Mouse (Mus musculus) CD8-positive naive resting alpha-beta T cell, adult 2 months (primary cell): Measurements from ENCODE around the gene Myzap.

ENCODE experiments used
- DNase-seq, 2 experiments: peaks; one replicate each; pipeline ENCODE4 v3.0.0; 2022; ENCODE audit warnings: low read depth in 2 of 2, low spot score in 2 of 2

The Myzap gene

DNA sequence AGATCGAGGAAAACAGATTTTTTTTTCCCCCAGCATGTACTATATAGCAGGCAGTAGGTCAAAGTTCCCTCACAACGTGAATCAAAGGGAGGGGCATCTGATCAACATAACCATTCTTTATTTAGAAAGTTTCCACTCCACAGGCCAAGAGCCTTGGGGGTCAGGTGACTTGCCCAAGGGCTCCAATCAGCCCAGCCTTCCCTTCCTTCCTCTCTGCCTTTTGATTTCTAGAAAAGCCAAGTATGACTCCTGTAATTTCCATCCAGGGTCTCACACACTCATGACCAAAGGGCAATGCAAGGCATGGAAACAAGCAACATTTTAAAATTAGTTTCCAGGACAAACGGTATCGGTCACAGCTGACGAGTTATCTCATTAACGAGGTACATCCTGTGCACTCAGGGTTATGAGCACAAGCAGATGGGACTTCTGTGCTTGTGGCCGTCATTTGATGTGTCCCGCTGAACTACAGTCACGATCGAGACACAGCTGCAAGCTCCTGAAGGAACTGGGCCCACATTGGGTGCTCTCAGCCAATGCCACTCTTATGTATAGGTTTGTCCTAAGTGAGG is 44.4 kb downstream of the Myzap start:
- no peak for DNase-seq

DNA sequence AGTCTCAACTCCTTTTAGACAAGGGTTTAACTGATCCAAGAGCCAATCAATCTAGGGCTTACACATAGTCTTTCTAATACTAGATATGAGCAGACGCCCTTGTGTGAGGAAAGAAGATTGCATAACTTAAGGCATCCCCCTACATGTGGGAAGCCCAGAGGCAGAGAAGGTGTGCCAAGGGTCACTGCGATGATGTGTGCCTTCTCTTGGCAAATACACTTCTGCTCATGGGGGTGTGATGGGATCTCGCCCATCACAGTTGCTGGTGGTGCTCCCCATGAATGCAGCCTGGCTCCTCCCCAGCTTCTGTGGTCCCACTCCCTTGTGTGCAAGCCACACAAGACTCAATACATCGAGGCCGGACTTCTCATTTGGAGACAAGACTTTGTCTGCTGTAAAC is 47.3 kb downstream of the Myzap start:
- DNase-seq = no peak

DNA sequence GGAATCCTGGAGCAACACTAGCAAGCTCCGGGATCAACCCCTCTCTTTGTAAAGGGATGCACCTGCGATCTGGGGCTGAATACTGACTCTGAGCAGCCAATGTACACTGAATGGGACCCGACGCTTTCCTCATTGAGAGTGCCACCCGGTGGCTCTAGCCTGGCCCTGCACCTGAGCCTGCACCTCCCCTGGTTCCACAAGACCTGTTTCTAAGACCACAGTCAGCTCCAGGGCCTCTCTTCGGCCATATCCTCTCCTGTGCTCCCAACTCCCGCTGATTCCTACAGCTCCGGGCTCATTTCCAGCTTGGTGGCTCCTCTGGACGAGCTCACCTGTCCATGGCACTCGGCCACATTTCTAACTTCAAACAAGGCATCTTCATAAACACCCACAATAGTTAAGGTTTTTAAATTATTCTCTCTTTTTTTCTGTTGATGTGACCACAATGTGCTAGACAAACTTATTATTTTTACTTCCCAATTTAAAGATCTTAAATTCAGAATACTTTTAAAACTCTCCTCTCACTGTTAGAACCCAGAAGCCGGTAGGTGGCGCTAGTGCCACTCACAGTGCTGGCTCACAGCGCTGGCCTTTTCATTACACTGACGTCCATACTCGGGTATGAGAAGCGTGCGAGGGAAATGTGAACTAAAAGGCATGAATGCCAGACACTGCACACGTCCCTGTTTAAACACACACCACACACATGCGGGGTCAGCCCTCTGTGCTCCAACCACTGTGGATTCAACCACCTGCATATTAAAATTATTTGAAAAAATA is 48.5 kb downstream of the Myzap start:
- peak; percentile 28 to 51 for DNase-seq

DNA sequence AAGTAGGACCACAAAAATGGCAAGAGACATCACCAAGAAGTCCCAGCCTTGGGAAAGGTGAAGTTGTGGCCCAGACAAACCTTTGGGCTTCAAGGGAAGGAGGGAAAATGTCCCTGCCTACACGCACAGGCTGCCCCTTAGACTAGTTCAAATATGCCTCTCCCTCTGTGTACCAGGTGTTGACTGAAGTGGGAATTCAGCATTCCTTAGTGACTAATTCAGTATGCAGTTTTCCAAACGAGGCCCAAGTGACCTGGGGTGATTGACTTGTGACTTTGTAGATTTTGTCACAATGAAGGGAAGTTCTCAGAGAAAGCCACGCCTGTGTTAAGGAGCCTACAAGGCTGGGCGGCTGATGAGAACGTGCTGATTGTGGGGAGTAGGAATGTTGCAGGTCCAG is 49.9 kb downstream of the Myzap start:
- DNase-seq = no peak

DNA sequence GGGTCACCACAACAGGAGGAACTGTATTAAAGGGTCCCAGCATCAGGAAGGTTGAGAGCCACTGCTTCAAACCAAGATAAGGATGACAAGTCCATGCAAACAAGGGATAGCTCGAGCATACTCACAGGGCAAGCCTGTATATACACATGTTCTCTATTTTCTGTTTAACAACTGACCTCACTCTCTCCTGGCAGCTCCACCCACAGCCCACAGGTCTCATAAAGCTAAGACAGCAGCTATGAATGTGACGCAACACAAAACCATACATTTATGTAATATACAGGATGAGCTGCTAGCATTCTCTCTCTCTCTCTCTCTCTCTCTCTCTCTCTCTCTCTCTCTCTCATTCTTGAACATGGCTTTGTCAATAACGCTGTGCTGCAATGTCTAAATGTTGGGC is 51.4 kb downstream of the Myzap start:
- no peak for DNase-seq

DNA sequence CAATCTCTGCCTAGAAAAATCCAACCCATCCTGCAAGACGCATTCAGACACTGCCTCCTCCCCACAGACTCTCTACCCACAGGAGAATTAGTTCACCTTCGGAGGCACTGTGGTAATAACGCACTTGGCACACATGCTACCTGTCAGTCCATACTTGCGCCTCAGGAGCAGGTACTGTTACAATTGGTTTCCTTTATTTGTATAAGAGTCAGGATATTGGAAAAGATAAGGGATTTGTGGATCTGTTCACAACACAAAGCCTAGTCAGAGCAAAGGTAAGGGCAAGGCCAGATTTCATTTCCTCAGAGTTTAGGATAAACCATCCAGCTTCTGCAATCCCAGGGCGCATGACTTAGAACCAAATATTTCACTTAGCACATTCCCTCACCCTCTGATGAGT is 56.4 kb downstream of the Myzap start:
- no peak for DNase-seq

DNA sequence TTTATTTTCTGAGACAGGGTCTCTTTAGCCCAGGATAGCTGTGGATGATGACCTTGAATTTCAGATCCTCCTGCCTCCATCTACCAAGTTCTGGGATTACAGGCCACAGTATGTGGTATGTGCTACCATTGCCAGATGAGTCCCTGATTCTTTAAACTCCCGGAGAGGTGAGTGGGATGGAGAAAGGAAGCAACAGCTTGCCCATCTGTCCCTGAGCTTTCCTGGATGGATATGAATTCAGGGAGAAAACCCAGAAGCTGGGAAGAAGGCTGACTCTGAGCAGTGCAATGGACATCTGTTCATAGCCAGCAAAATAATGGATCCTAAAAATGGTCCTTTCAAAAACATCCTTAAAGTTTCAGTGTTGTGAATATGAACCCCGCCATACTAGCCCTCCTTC is 57.1 kb downstream of the Myzap start:
- no peak for DNase-seq

DNA sequence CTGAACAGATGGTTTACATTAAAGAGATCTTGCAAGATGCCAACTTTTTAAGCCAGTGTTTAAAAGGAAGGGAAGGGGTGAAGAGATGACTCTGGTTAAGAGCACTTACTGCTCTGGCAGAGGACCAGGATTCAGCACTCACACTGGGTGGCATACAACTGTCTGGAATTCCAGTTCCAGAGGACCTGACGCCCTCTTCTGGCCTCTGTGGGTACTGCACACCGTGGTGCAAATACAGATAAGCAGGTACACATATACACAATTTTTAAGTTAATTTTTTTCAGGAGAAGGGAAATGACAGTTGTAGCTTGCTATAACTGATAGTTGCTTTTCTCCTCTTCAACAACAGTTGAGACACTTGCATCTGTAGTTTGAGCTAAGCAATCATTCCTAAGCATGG is 62.2 kb downstream of the Myzap start:
- DNase-seq = no peak

DNA sequence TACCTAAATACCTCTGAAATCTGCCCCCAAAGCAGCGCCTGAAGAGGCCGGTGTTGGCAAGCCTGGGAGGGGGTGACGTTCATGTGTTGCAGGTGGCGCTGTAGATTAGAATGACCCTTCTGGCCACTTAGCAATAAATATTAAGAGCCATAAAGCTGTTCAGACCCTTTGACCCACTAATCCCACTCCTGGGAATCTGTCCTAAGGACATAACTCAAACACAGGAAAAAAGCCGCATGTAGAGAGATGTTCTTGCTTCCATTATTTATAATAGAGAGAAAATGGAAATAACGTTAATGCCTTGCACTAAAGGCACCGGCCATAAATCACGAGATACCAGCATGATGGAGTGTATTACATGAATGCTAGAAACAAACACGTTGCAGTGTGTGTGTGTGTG is 64.7 kb downstream of the Myzap start:
- DNase-seq = no peak

DNA sequence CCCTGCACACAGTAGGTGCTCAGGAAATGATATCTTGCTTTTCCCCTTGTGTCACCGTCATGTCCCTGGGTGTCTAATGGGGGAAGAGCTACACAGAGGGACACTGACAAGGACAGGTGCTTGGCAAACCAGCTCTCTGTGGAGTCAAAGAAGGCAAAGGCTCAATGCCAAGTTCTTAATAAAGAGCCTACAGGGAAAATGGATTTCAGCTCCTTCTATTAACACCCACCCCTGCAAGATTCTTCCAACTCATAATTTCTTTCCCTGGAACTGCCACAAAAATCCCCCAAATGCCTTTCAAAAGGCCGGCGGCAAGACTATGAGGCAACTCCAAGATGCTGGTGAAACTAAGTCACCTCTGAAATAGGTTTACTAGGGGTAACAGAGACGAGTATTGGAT is 68.3 kb downstream of the Myzap start:
- no peak for DNase-seq

DNA sequence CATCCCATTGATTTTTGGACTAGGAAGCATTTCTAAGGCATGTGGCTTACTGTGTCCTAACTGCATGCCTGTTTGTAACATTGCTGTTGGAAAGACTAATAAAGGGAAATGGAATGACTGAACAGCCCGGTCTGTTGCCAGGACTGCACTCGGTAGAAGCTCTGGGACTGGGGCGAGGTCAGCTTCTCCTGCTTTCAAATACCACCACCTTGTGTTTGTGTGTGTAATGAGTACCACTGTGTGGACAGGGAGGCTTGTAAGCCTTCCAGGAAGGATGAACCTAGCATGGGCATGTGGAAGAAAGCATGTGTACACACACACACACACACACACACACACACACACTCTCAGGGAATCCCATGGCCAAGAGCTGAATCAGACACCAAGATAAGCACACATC is 72.3 kb downstream of the Myzap start:
- no peak for DNase-seq

DNA sequence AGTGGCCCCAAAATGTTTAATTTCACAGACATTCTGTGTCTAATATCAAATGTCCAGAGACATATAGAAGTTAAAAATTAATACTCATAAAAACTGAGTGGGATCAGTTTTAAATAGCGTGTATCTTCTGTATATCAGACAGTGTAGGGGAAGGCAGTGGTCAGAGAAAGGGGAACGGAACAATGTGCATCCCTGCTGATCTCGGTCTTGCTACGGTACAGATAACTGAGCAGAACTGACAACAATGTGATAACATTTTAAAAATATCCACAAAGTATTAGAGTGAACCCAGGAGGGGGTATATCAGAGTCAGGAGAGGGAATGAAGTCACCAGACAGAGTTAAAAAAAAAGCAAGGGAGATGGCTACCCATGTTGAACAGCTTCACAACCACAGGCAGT is 74.7 kb downstream of the Myzap start:
- DNase-seq = no peak

DNA sequence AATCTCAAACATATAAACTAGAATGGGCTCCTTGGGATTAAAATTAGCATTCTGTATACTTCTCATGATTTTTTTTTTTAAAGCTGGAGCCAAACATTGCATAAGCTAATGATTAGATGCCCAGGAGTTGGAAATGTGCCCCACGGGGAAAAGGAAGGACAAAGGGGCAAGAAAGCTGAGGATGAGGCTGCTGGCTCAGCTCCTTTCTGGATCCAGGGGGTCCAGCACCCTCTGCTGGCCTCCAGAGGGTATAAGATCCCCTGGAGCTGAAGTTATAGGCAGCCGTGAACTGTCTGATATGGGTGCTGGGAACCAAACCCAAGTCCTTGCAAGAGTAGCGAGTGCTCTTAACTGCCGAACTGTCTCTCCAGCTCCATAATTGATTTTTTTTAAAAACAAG is 76.3 kb downstream of the Myzap start:
- DNase-seq = no peak

DNA sequence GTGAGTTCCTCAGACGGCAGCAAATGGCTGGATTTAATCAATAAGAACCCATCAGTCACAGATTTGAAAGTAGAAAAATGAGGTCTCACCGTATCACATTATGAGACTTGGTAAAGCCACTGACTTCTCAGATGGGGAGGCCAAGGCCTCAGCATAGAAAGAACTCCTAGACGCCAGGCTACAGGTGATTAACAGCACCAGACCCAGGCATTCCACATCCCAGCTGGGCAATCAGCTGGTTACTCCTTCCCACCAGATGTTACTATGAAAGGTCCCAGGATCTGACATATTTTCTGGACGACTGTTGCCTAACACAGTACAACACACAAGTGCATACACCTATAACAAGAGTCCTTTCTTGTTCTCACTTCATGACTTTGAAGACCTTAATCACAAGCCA is 78.6 kb downstream of the Myzap start:
- no peak for DNase-seq

DNA sequence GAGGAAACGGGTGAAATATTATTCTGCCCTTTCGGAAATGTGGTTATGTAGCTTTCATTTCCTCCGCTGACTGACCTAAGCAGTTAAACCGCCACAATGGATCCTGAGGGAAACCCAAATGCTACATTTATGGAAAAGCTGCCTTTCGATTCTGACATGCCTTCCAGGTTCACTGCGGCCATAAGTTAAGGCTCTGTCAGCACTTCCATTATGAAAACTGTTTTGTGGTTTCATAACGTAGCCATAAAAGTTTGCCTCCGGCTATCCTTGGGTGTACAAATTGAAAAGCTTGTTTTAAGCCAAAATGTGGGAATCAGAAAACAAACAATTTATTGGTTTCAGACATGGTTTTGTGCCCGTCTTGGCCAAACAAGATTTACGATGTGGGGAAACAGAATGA is 79.3 kb downstream of the Myzap start:
- no peak for DNase-seq

DNA sequence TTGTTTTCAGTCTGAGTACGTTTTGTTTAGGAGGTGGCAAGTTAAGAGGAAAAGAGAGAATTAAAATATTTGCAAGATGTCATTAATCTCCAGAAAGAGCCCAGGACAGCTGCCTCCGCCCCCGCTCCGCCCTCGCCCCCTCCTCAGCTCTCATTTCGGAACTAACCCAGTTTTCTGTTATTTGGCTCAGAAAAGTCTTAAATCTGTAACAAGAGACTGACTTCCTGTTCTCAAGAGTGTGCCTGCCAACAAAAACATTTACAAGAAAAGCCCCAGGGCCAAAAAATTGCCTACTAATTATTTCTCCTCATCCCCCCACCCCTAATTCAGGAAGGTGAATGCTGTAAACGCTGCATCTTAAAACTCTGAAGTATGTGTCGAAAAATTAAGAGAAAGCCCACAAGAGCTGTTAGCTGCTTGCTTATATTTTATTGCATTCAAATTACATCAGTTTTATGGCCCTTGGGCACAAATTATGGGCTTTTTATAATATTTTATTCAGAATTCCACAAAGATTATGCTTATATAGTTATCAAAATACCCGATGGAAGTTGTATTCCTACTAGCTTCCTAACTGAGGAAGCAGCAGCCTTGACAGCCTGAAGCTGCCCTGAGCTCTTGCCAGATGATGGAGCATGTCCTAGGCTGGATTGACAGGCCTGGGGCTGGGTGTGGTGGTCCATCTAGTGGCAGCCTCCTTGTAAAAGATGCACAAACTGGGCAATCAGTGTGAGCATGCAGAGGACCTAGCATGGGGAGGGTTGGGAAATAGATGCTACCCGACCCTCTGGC is 93.6 kb downstream of the Myzap start:
- no peak for DNase-seq

DNA sequence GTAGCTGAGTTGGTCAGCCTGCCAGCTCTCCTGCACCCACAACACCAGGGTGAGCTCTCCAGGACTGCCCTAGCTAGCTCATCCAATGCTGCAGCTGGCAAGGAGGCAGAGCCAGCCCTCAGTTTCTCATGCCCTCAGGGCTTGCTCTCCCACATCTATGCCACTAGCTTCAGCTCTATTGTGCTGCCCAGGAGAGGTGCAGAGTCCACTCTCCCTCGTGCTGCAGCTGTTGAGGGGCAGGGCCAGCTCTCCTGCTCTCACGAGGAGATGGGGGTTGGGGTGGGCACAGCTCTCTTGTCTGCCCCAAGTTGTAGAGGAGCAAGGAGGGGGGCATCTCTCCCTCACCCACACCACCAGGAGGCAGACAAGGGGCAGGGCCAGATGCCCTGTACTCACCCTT is 95.5 kb downstream of the Myzap start:
- DNase-seq = no peak

DNA sequence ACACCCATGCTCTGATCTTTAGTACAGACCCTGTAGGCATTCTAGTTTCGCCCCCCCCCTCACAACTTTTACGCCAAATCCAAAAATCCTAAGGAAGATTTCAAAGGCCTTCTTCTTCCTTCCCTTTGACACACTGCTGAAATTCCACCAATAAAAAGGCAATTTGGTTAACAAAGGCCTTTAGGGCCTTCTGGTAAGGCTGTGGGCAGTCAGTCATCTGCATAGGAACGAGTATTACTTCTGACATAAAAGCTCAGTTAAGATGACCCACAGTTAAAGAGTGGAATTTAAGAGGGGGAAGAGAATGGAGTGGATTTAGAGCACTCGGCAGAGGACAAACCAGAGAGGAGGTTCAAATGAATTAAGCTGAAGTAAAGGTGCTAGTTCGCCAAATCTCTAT is 98.4 kb downstream of the Myzap start:
- DNase-seq = no peak

DNA sequence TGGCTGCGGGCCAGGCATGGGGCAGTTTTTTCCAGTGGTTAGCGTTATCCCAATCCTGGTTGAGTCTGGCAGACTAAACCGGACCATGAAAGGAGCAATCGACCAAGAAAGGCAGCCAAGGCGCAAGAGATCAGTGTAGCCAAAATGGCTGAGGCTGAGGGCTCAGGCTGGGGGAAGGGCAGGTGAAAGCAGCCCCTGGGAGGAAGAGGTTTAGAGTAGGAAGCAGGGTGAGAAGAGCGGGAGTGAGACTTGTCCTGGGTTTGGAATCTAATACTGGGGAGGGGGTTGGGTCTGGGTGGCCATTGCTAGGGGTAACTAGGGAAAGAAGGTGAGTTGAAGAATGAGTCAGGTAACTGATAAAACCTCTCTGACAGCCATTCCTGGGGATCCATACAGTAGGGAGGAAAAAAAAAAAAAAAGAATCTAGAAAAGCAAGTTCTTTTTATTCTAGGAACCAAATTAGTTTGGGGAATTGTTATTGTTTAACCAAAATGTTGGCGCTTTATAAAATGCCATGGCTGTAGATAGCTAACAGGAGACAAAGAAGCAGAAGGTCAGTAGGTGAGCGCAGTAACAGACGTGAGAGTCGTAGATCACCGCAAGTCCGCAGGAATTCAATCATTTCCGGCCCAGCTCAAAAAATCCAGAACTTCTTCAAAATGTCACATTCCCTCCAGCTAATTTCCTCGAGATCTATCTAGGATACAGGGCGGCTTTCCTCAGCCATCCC is 99.7 kb downstream of the Myzap start:
- no peak for DNase-seq

DNA sequence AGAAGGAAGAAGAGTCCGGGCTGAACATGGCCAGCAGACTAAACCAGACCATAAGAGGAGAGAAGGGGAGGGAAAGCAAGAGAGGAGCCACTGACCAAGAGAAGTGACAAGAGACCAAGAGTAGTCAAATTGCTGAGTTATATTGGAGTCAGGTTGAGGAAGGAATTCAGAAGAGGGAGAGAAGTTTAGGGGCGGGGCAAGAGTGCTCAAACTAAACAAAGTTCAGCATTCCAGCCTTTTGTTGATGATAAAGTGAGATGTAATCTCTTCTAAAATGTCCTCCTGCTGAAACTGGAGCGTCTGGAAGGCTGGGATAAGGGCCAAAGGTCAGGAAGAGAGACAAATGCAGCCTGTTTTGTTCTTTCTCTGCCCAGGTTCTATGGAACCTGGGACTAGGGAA is 102.1 kb downstream of the Myzap start:
- no peak for DNase-seq

DNA sequence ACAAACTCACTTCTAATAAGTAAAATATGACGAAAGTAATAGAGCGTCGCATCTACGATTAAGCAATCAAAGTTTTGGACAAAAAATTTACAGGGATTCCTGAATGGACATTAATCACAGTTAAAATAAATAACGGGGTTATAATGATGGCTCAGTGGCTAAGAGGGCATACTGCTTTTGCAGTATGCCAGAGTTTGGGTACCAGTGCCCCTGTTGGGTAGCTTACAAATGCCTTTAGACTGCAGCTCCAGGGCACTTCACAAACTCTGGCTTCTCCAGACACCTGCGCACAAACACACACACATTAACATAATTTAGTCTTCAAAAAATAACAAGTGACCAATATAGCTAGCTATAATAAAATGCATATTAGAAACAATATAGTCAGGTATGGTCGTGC is 106.0 kb downstream of the Myzap start:
- no peak for DNase-seq
